Mouse (Mus musculus) ovary, adult 18-20 months (tissue): ENCODE data around the gene Btbd9.
"Not testable (repeated sequence)": the region's sequence is repeated elsewhere in the genome, so short reads cannot be mapped to it uniquely, and the experiment has no call there.

Experiments used
- DNase-seq: peaks from one replicate; pipeline ENCODE4 v3.0.0; 2022; ENCODE audit warnings: low spot score, mixed read lengths

The Btbd9 gene

GRCm38 (mm10) chr17:30512007-30512406, 64.3 kb downstream of the Btbd9 start:
- DNase-seq = no peak

GRCm38 (mm10) chr17:30511399-30511798, 64.9 kb downstream of the Btbd9 start:
- no peak for DNase-seq

GRCm38 (mm10) chr17:30510171-30510570, 66.1 kb downstream of the Btbd9 start:
- DNase-seq = no peak

GRCm38 (mm10) chr17:30509646-30510045, 66.6 kb downstream of the Btbd9 start:
- no peak for DNase-seq

- no peak for DNase-seq
Observed at GRCm38 (mm10) chr17:30507636-30508576, 68.4 kb downstream of the Btbd9 start.

GRCm38 (mm10) chr17:30506916-30507315, 69.4 kb downstream of the Btbd9 start:
- DNase-seq = no peak

- not testable (repeated sequence) for DNase-seq
Observed at GRCm38 (mm10) chr17:30499541-30499940, 76.7 kb downstream of the Btbd9 start.

GRCm38 (mm10) chr17:30498779-30499178, 77.5 kb downstream of the Btbd9 start:
- no peak for DNase-seq

- DNase-seq = no peak
Observed at GRCm38 (mm10) chr17:30498376-30498719, 77.9 kb downstream of the Btbd9 start.

- no peak for DNase-seq
Observed at GRCm38 (mm10) chr17:30497525-30498375, 78.5 kb downstream of the Btbd9 start.

GRCm38 (mm10) chr17:30495567-30495966, 80.7 kb downstream of the Btbd9 start:
- no peak for DNase-seq

- DNase-seq = no peak
Observed at GRCm38 (mm10) chr17:30495154-30495553, 81.1 kb downstream of the Btbd9 start.

- no peak for DNase-seq
Observed at GRCm38 (mm10) chr17:30493481-30493880, 82.8 kb downstream of the Btbd9 start.

- DNase-seq = no peak
Observed at GRCm38 (mm10) chr17:30492191-30492590, 84.1 kb downstream of the Btbd9 start.

- no peak for DNase-seq
Observed at GRCm38 (mm10) chr17:30491601-30492000, 84.7 kb downstream of the Btbd9 start.

- DNase-seq = no peak
Observed at GRCm38 (mm10) chr17:30490601-30491000, 85.7 kb downstream of the Btbd9 start.

GRCm38 (mm10) chr17:30490086-30490485, 86.2 kb downstream of the Btbd9 start:
- DNase-seq = no peak

- DNase-seq = no peak
Observed at GRCm38 (mm10) chr17:30489629-30490028, 86.7 kb downstream of the Btbd9 start.

- DNase-seq = no peak
Observed at GRCm38 (mm10) chr17:30487695-30488094, 88.6 kb downstream of the Btbd9 start.

- DNase-seq = no peak
Observed at GRCm38 (mm10) chr17:30485067-30485854, 91.0 kb downstream of the Btbd9 start.

GRCm38 (mm10) chr17:30484446-30485066, 91.7 kb downstream of the Btbd9 start:
- no peak for DNase-seq

GRCm38 (mm10) chr17:30481766-30482165, 94.5 kb downstream of the Btbd9 start:
- DNase-seq = no peak
